Mouse (Mus musculus): ENCODE measurements around the gene Zfp239. TPM values are rescaled to one million over a fixed set of nuclear protein-coding genes. Genes with fewer than 3 reads are reported as not detected.

The Zfp239 gene
- polyA plus RNA-seq, 1 experiment from 2014 or later: 14.3 TPM

- no peaks in the 10 kb centered on the region for H3K27me3 ChIP-seq
- ChIA-PET CTCF (no interaction called here), POLR2A (no interaction called here)
- ATAC-seq (no peak), DNase-seq (ENCODE audit: low read depth, low spot score) (no peak)
- in situ Hi-C loops (cut with MboI; ENCODE audit: low pct_unique_long_range_greater_than_20kb): loop anchor here (25.0 kb wide), 1 partner anchor 513 kb away; no protein-coding TSS in a partner anchor
- no peak for TF ChIP-seq CTCF (IDR thresholded peaks at IDR 0.05)
Measured at GRCm38 (mm10) chr6:117874621-117875281, 12.9 kb downstream of the Zfp239 start.

- DNase-seq (ENCODE audit: low read depth, low spot score): peak; percentile 60
- ATAC-seq: peak; percentile 70
- CTCF ChIA-PET: interaction anchor here (1.0 to 1.5 kb wide), 4 partner anchors 13 to 40 kb away, joined by 3 read pairs; no protein-coding TSS in a partner anchor
- TF ChIP-seq CTCF (IDR thresholded peaks at IDR 0.05): no peak
- POLR2A ChIA-PET: interaction anchor here (0.7 to 1.6 kb wide), 3 partner anchors 15 to 40 kb away, joined by 4 read pairs; no protein-coding TSS in a partner anchor
- H3K27me3 ChIP-seq: no peaks in the 10 kb centered on the region
- in situ Hi-C loops (cut with MboI; ENCODE audit: low pct_unique_long_range_greater_than_20kb): no loop called here
Measured at GRCm38 (mm10) chr6:117878700-117879407, 17.0 kb downstream of the Zfp239 start.

- peak; percentile 100 for TF ChIP-seq CTCF (IDR thresholded peaks at IDR 0.05)
- ATAC-seq (peak; percentile 85), DNase-seq (ENCODE audit: low read depth, low spot score) (peak; percentile 91)
- ChIA-PET CTCF (interaction anchor here (1.0 to 1.4 kb wide), 3 partner anchors 12 to 32 kb away, joined by 3 read pairs; no protein-coding TSS in a partner anchor), POLR2A (interaction anchor here (1.4 to 1.6 kb wide), 2 partner anchors 37 to 39 kb away, joined by 4 read pairs; no protein-coding TSS in a partner anchor)
- H3K27me3 ChIP-seq: no peaks in the 10 kb centered on the region
- in situ Hi-C loops (cut with MboI; ENCODE audit: low pct_unique_long_range_greater_than_20kb): loop anchor here (5.0 kb wide), 1 partner anchor 38 kb away; no protein-coding TSS in a partner anchor
Measured at GRCm38 (mm10) chr6:117879408-117880115, 17.7 kb downstream of the Zfp239 start.

- TF ChIP-seq CTCF (IDR thresholded peaks at IDR 0.05): no peak
- DNase-seq (ENCODE audit: low read depth, low spot score): no peak
- no peaks in the 10 kb centered on the region for H3K27me3 ChIP-seq
- CTCF ChIA-PET: interaction anchor here (0.6 kb wide), 1 partner anchor 40 kb away, joined by 3 read pairs; no protein-coding TSS in a partner anchor
- no peak for ATAC-seq
- POLR2A ChIA-PET: interaction anchor here (1.5 kb wide), 1 partner anchor 17 kb away, joined by 4 read pairs; no protein-coding TSS in a partner anchor
- in situ Hi-C loops (cut with MboI; ENCODE audit: low pct_unique_long_range_greater_than_20kb): loop anchor here (5.0 kb wide), 1 partner anchor 37 kb away; no protein-coding TSS in a partner anchor
Measured at GRCm38 (mm10) chr6:117880394-117880838, 18.5 kb downstream of the Zfp239 start.

- no peak for ATAC-seq
- no peak for DNase-seq (ENCODE audit: low read depth, low spot score)
- in situ Hi-C loops (cut with MboI; ENCODE audit: low pct_unique_long_range_greater_than_20kb): loop anchor here (5.0 kb wide), 1 partner anchor 36 kb away; no protein-coding TSS in a partner anchor
- no peaks in the 10 kb centered on the region for H3K27me3 ChIP-seq
- ChIA-PET POLR2A (interaction anchor here (0.7 to 1.5 kb wide), 4 partner anchors 18 to 40 kb away, joined by 3 to 5 read pairs (median 4); partner anchors contain the start of gene Zfp637), CTCF (interaction anchor here (1.0 kb wide), 1 partner anchor 41 kb away, joined by 3 read pairs; no protein-coding TSS in a partner anchor)
- TF ChIP-seq CTCF (IDR thresholded peaks at IDR 0.05): no peak
Measured at GRCm38 (mm10) chr6:117881229-117881628, 19.3 kb downstream of the Zfp239 start.

- TF ChIP-seq CTCF (IDR thresholded peaks at IDR 0.05): no peak
- POLR2A ChIA-PET: interaction anchor here (1.1 to 1.5 kb wide), 2 partner anchors 19 to 24 kb away, joined by 3 to 4 read pairs; no protein-coding TSS in a partner anchor
- DNase-seq (ENCODE audit: low read depth, low spot score) (no peak), ATAC-seq (no peak)
- no peaks in the 10 kb centered on the region for H3K27me3 ChIP-seq
- CTCF ChIA-PET: interaction anchor here (1.0 kb wide), 1 partner anchor 40 kb away, joined by 3 read pairs; no protein-coding TSS in a partner anchor
- in situ Hi-C loops (cut with MboI; ENCODE audit: low pct_unique_long_range_greater_than_20kb): loop anchor here (5.0 kb wide), 1 partner anchor 35 kb away; no protein-coding TSS in a partner anchor
Measured at GRCm38 (mm10) chr6:117881997-117882396, 20.1 kb downstream of the Zfp239 start.

- CTCF ChIA-PET: no interaction called here
- POLR2A ChIA-PET: no interaction called here
- H3K27me3 ChIP-seq: no peaks in the 10 kb centered on the region
- ATAC-seq (no peak), DNase-seq (ENCODE audit: low read depth, low spot score) (no peak)
- TF ChIP-seq CTCF (IDR thresholded peaks at IDR 0.05): no peak
- in situ Hi-C loops (cut with MboI; ENCODE audit: low pct_unique_long_range_greater_than_20kb): no loop called here
Measured at GRCm38 (mm10) chr6:117885943-117886342, 24.0 kb downstream of the Zfp239 start.

GRCm38 (mm10) chr6:117888032-117888431, 26.1 kb downstream of the Zfp239 start:
- in situ Hi-C loops (cut with MboI; ENCODE audit: low pct_unique_long_range_greater_than_20kb): no loop called here
- H3K27me3 ChIP-seq: no peaks in the 10 kb centered on the region
- ChIA-PET POLR2A (interaction anchor here (0.6 to 1.4 kb wide), 2 partner anchors 27 to 1590 kb away, joined by 4 read pairs; no protein-coding TSS in a partner anchor), CTCF (interaction anchor here (1.0 kb wide), 1 partner anchor 13 kb away, joined by 3 read pairs; no protein-coding TSS in a partner anchor)
- no peak for TF ChIP-seq CTCF (IDR thresholded peaks at IDR 0.05)
- DNase-seq (ENCODE audit: low read depth, low spot score) (no peak), ATAC-seq (no peak)

GRCm38 (mm10) chr6:117888642-117889096, 26.8 kb downstream of the Zfp239 start:
- DNase-seq (ENCODE audit: low read depth, low spot score) (no peak), ATAC-seq (no peak)
- ChIA-PET POLR2A (interaction anchor here (0.6 to 1.4 kb wide), 2 partner anchors 27 to 1591 kb away, joined by 4 read pairs; no protein-coding TSS in a partner anchor), CTCF (interaction anchor here (1.0 kb wide), 1 partner anchor 13 kb away, joined by 3 read pairs; no protein-coding TSS in a partner anchor)
- in situ Hi-C loops (cut with MboI; ENCODE audit: low pct_unique_long_range_greater_than_20kb): no loop called here
- no peaks in the 10 kb centered on the region for H3K27me3 ChIP-seq
- no peak for TF ChIP-seq CTCF (IDR thresholded peaks at IDR 0.05)
